Mouse (Mus musculus) MEL (cell line): ENCODE results near the gene Rs1. TPM values are rescaled to one million over a fixed set of nuclear protein-coding genes. Genes with fewer than 3 reads are reported as not detected.

Experiments
- DNase-seq: peaks from one replicate; pipeline ENCODE4 v3.0.0; 2011; ENCODE audit warnings: low read depth, low spot score
- H3K27ac ChIP-seq: 2 replicates; pipeline ENCODE4 v1.5.1; 2012; ENCODE audit warnings: low read depth, mild to moderate bottlenecking, control low read depth, low read length, moderate library complexity; ENCODE audit not compliant: control insufficient read depth
- H3K27me3 ChIP-seq, 2 experiments: fragments of 150-350 bp in 1 of 2; sonication (generic) in 1 of 2; 2 replicates each; pipeline ENCODE4 v1.6.1; 2012; ENCODE audit warnings: low read length in 2 of 2, mild to moderate bottlenecking in 2 of 2, improper control_type of control experiment in 1 of 2, moderate library complexity in 1 of 2; ENCODE audit not compliant: insufficient read depth in 2 of 2, control insufficient read depth in 1 of 2
- H3K36me3 ChIP-seq, 2 experiments: 2 replicates each; pipeline ENCODE4 v1.6.1; 2012 to 2014; ENCODE audit warnings: low read length in 2 of 2, improper control_type of control experiment in 1 of 2, inconsistent platforms in 1 of 2, mild to moderate bottlenecking in 1 of 2; ENCODE audit not compliant: insufficient read depth in 2 of 2, control insufficient read depth in 1 of 2
- H3K4me1 ChIP-seq, 2 experiments: fragments of 150-350 bp in 1 of 2; sonication (generic) in 1 of 2; 2 replicates each; pipeline ENCODE4 v1.6.1; 2012; ENCODE audit warnings: low read length in 2 of 2, improper control_type of control experiment in 1 of 2, mild to moderate bottlenecking in 1 of 2; ENCODE audit not compliant: insufficient read depth in 2 of 2, control insufficient read depth in 1 of 2
- H3K4me3 ChIP-seq, 2 experiments: fragments of 150-350 bp in 1 of 2; sonication (generic) in 1 of 2; 2 replicates each; pipeline ENCODE4 v1.5.1; 2012; ENCODE audit warnings: low read depth in 2 of 2, low read length in 2 of 2, mild to moderate bottlenecking in 2 of 2, moderate library complexity in 2 of 2, control low read depth in 1 of 2, improper control_type of control experiment in 1 of 2; ENCODE audit not compliant: control insufficient read depth in 1 of 2, insufficient read depth in 1 of 2
- H3K79me2 ChIP-seq: 2 replicates; pipeline ENCODE4 v1.6.1; 2012; ENCODE audit warnings: mild to moderate bottlenecking, low read length, moderate library complexity; ENCODE audit not compliant: control insufficient read depth, poor library complexity, insufficient read depth
- H3K9ac ChIP-seq: 2 replicates; pipeline ENCODE4 v1.6.1; 2012; ENCODE audit warnings: low read depth, mild to moderate bottlenecking, control low read depth, low read length, moderate library complexity; ENCODE audit not compliant: control insufficient read depth, poor library complexity, severe bottlenecking
- H3K9me3 ChIP-seq: fragments of 150-350 bp; sonication (generic); replicated peaks from 2 replicates; pipeline ENCODE4 v1.6.1; 2012; ENCODE audit warnings: mild to moderate bottlenecking, low read length, improper control_type of control experiment, moderate library complexity; ENCODE audit not compliant: insufficient read depth
- BHLHE40 ChIP-seq: IDR thresholded peaks from 2 replicates; pipeline ENCODE4 v1.6.1; 2012; ENCODE audit warnings: low read depth, mild to moderate bottlenecking, inconsistent platforms, low read length, improper control_type of control experiment, borderline replicate concordance
- CHD1 ChIP-seq: IDR thresholded peaks from 2 replicates; pipeline ENCODE4 v1.6.1; 2012; ENCODE audit warnings: low read depth, mild to moderate bottlenecking, inconsistent platforms, low read length, improper control_type of control experiment
- ELF1 ChIP-seq: IDR thresholded peaks from 2 replicates; pipeline ENCODE4 v1.6.1; 2014; ENCODE audit warnings: low read depth, mild to moderate bottlenecking, inconsistent platforms, low read length, improper control_type of control experiment, moderate library complexity
- GABPA ChIP-seq: IDR thresholded peaks from 2 replicates; pipeline ENCODE4 v1.6.1; 2012; ENCODE audit warnings: low read depth, mild to moderate bottlenecking, inconsistent platforms, low read length, improper control_type of control experiment, moderate library complexity
- GATA1 ChIP-seq: IDR thresholded peaks from 2 replicates; pipeline ENCODE4 v1.6.1; 2011; ENCODE audit warnings: low read depth, low read length, improper control_type of control experiment
- HCFC1 ChIP-seq: IDR thresholded peaks from 2 replicates; pipeline ENCODE4 v1.6.1; 2012; ENCODE audit warnings: low read depth, mild to moderate bottlenecking, inconsistent platforms, low read length, improper control_type of control experiment, moderate library complexity
- MAZ ChIP-seq: IDR thresholded peaks from 2 replicates; pipeline ENCODE4 v1.6.1; 2012; ENCODE audit warnings: low read depth, mild to moderate bottlenecking, inconsistent platforms, low read length, improper control_type of control experiment
- MEF2A ChIP-seq: IDR thresholded peaks from 2 replicates; pipeline ENCODE4 v1.6.1; 2014; ENCODE audit warnings: low read depth, mild to moderate bottlenecking, inconsistent platforms, low read length, improper control_type of control experiment; ENCODE audit not compliant: poor library complexity, insufficient replicate concordance, severe bottlenecking; ENCODE audit errors: extremely low read depth
- MXI1 ChIP-seq: IDR thresholded peaks from 2 replicates; pipeline ENCODE4 v1.6.1; 2011; ENCODE audit warnings: mild to moderate bottlenecking, low read depth, low read length, improper control_type of control experiment
- MYC ChIP-seq: IDR thresholded peaks from 2 replicates; pipeline ENCODE4 v1.6.1; 2011; ENCODE audit warnings: low read depth, mild to moderate bottlenecking, low read length, improper control_type of control experiment, moderate library complexity
- NRF1 ChIP-seq: IDR thresholded peaks from 2 replicates; pipeline ENCODE4 v1.6.1; 2014; ENCODE audit warnings: low read depth, mild to moderate bottlenecking, inconsistent platforms, low read length, improper control_type of control experiment, moderate library complexity; ENCODE audit not compliant: poor library complexity, insufficient read depth, severe bottlenecking
- POLR2AphosphoS5 ChIP-seq: IDR thresholded peaks from 2 replicates; pipeline ENCODE4 v1.6.1; 2012; ENCODE audit warnings: low read depth, borderline replicate concordance, mild to moderate bottlenecking, inconsistent platforms, low read length, moderate library complexity, mixed read lengths
- RAD21 ChIP-seq: IDR thresholded peaks from 2 replicates; pipeline ENCODE4 v1.6.1; 2011; ENCODE audit warnings: mild to moderate bottlenecking, low read depth, low read length, improper control_type of control experiment
- SIN3A ChIP-seq: IDR thresholded peaks from 2 replicates; pipeline ENCODE4 v1.6.1; 2012; ENCODE audit warnings: low read length, improper control_type of control experiment, inconsistent platforms
- TCF12 ChIP-seq: IDR thresholded peaks from 2 replicates; pipeline ENCODE4 v1.6.1; 2014; ENCODE audit warnings: low read depth, mild to moderate bottlenecking, inconsistent platforms, low read length, improper control_type of control experiment, moderate library complexity
- UBTF ChIP-seq: IDR thresholded peaks from 2 replicates; pipeline ENCODE4 v1.6.1; 2012; ENCODE audit warnings: low read depth, mild to moderate bottlenecking, inconsistent platforms, low read length, improper control_type of control experiment, moderate library complexity, borderline replicate concordance; ENCODE audit not compliant: insufficient read depth
- USF1 ChIP-seq: IDR thresholded peaks from 2 replicates; pipeline ENCODE4 v1.6.1; 2014; ENCODE audit warnings: low read depth, mild to moderate bottlenecking, inconsistent platforms, low read length, improper control_type of control experiment, moderate library complexity
- ZC3H11A ChIP-seq: IDR thresholded peaks from 2 replicates; pipeline ENCODE4 v1.6.1; 2012; ENCODE audit warnings: low read depth, mild to moderate bottlenecking, inconsistent platforms, low read length, improper control_type of control experiment
- ZMIZ1 ChIP-seq: IDR thresholded peaks from 2 replicates; pipeline ENCODE4 v1.6.1; 2012; ENCODE audit warnings: low read depth, mild to moderate bottlenecking, inconsistent platforms, low read length, improper control_type of control experiment, moderate library complexity
- ZNF384 ChIP-seq: IDR thresholded peaks from 2 replicates; pipeline ENCODE4 v1.6.1; 2012; ENCODE audit warnings: low read depth, mild to moderate bottlenecking, inconsistent platforms, low read length, improper control_type of control experiment
- polyA plus RNA-seq, 2 experiments: library from polyadenylated mRNA; stranded (reverse) in 1 of 2; unstranded in 1 of 2; fragments of >175 nt in 1 of 2; fragments of >200 nt in 1 of 2; gene quantifications; 2 replicates each; pipeline versions ENCODE4 v1.2.1 to v1.2.4; 2012; ENCODE audit warnings: low replicate concordance in 2 of 2, low read depth in 1 of 2; ENCODE audit not compliant: insufficient read length in 2 of 2, insufficient read depth in 1 of 2, missing spikeins in 1 of 2
- total RNA-seq: library from RNA; depleted of rRNA; stranded (reverse); fragments of 300-350 nt; gene quantifications from 2 replicates; pipeline ENCODE4 v1.2.3, GENCODE M21; 2012

The Rs1 gene
- total and polyA plus RNA-seq, 3 experiments: 0.03 TPM; not detected in 2

DNA sequence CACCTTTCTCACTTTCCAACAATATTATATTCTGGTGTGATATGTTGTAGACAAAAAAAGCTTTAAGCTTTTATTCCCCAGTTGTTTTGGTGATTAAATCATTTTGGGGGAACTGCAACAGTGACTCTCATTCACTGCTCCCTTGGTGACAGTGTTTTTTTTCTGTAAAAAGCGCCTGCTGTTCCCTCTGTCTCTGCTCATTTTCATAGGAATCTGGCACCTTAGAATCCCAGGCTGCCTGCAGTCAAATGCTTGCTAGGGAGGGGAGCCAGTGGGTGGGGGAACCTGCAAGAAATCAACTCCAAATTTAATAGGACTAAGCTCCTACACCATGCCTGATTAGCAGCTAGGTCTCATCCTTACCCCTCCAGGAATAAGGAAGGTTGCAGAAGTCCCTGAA lies 5.2 kb downstream of the Rs1 start:
- no peaks in the 10 kb centered on the region for H3K9me3 ChIP-seq
- DNase-seq: no peak
- no peaks in the 10 kb centered on the region; a peak in 1 of 4 replicates for H3K27me3 ChIP-seq
- no peak overlapping the region for H3K9ac ChIP-seq
- H3K36me3 ChIP-seq: 0 out of 4 replicates have a peak, but pooled peaks cover 0 to 2% of the 10 kb centered on the region in 2 experiments
- no peak overlapping the region for H3K27ac ChIP-seq
- H3K4me1 ChIP-seq: no peaks in the 10 kb centered on the region
- TF ChIP-seq MEF2A (no peak), UBTF (no peak), USF1 (no peak), ZC3H11A (no peak), NRF1 (no peak), SIN3A (no peak), ELF1 (no peak), MYC (no peak)
- H3K79me2 ChIP-seq: no peaks in the 10 kb centered on the region
- no peak overlapping the region for H3K4me3 ChIP-seq

GRCm38 (mm10) chrX:160782276-160782675 lies 14.5 kb downstream of the Rs1 start:
- H3K4me3 ChIP-seq: no peak overlapping the region
- no peaks in the 10 kb centered on the region for H3K9me3 ChIP-seq
- TF ChIP-seq MYC (no peak), SIN3A (no peak), TCF12 (no peak), ELF1 (no peak), BHLHE40 (no peak), RAD21 (no peak), GABPA (no peak), ZMIZ1 (no peak), POLR2AphosphoS5 (no peak), MXI1 (no peak), ZNF384 (no peak), MAZ (no peak), UBTF (no peak), CHD1 (no peak), HCFC1 (no peak), USF1 (no peak), GATA1 (no peak)
- no peaks in the 10 kb centered on the region for H3K4me1 ChIP-seq
- no peak for DNase-seq
- H3K27me3 ChIP-seq: no peaks in the 10 kb centered on the region
- H3K36me3 ChIP-seq: no peaks in the 10 kb centered on the region
- no peak overlapping the region for H3K27ac ChIP-seq
- no peaks in the 10 kb centered on the region for H3K79me2 ChIP-seq
- H3K9ac ChIP-seq: no peak overlapping the region
